Mouse (Mus musculus) inflammation-experienced regulatory T-cells, adult 6 months (primary cell): ENCODE measurements around the gene B4galt1. TPM values are rescaled to one million over a fixed set of nuclear protein-coding genes. Genes with fewer than 3 reads are reported as not detected.

ENCODE experiments used
- ATAC-seq: one replicate; pipeline ENCODE4 v1.8.0; 2017
- polyA plus RNA-seq, 3 experiments: library from polyadenylated mRNA; unstranded; fragments of 100-300 nt; shearing (Covaris generic); gene quantifications; one replicate each; pipeline ENCODE4 v1.2.1; 2017

Gene B4galt1
- polyA plus RNA-seq, 3 experiments from 2014 or later = 47.2 to 79.0 (median 56.0) TPM

DNA sequence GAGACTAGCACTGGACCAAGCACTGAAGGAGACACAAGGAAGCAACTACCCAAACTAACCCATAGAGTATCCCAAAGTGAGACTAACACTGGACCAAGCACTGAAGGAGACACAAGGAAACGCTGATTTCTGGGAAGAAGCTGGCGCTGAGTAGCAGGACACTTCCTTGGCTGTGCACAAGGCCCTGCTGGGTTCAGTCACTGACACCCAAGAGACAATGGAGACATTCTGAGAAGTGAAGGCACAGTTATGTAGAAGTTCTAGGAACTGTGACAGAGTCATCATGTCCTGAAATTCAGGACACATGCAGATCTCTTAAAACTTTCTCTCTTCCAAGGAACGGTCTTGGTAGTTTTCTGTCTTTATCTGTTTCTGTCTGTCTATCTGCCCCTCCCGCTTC lies 16.4 kb upstream of the B4galt1 start:
- no peak for ATAC-seq

DNA sequence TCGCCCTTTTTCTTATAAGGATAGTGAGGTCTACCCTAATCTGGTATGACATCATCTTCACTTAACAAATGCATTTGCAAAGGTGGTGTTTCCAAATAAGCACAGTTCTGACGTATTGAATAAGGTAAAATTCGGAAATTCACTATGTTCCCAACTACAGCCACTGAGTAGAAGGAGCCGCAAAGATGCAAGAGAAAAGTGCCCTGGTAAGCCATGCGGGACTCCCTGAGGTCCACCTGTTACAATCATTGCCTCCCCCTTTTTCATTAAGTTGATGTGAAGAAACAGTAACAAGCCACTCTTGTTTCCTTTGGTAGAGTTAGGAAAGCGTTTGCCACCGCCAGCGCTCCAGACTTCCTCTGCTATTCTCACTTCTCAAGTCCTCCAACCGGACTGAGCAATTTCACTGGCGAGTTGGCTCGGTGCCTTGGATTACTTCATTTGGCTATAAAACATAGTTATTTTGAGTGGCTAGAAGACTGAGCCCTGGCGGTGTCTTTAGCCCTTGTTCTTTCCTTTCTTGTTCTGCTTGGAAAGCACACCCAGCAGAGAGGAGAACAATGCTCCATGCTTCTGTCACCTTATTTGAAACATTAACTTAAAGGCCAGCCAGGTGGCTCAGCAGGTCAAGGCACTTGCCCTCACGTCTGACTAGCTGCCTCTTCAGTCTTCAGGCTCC lies 14.9 kb upstream of the B4galt1 start:
- ATAC-seq = no peak

DNA sequence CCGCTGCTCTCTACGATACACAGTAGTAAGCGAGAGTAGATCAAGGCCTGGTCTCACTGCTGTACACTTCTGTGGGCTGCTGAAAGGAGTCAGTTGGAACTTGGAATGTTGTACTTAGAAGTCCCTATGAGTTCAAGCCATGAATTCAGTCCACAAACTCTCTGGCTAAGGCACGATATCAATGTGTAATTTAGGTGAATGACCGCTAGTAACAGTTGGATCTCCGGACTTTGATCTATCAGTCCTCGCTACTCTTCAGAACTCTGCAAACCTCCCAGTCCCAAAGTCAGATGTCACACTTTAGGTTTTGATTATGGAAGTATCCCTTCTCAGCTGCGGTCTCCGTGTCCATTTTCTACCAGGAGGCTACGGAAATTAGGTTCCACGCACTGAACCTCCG lies 10.6 kb upstream of the B4galt1 start:
- ATAC-seq = no peak

DNA sequence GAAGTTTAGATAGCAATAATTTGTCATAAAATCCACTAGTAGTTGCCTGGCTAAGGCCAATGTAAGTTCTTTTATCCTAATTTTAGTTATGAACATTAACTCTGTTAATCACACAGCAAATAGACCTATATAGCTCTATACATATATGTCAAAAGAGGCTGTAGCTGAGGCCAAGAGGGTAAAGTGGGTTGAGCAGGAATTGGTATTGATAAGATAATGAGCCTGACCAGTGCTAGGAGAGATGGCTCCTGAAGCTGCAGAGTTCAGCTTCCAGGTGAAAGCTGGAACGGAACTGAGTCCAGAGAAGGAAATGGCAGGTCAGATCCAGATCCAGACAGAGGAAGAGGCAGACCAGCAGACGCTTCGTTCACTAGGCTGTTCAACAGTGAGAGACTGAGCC lies 9.5 kb upstream of the B4galt1 start:
- no peak for ATAC-seq

DNA sequence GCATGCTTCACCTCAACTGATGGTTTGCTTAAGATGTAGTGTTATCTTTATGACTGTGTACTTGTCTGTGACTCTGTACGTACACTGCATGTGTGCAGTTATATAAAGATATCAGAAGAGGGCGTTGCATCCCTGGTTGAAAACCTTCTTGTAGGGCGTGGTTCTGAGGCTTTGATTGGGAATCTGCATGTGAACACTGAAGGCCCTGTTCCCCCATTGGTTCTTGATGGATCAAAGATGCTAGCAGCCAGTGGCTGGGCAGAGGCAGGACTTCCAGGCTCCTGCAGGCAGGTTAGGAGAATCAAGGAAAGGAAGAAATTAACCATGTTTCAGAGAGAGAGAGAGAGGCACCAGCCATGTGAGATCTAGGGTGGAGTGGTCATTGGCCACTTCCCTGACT lies 7.3 kb upstream of the B4galt1 start:
- no peak for ATAC-seq

DNA sequence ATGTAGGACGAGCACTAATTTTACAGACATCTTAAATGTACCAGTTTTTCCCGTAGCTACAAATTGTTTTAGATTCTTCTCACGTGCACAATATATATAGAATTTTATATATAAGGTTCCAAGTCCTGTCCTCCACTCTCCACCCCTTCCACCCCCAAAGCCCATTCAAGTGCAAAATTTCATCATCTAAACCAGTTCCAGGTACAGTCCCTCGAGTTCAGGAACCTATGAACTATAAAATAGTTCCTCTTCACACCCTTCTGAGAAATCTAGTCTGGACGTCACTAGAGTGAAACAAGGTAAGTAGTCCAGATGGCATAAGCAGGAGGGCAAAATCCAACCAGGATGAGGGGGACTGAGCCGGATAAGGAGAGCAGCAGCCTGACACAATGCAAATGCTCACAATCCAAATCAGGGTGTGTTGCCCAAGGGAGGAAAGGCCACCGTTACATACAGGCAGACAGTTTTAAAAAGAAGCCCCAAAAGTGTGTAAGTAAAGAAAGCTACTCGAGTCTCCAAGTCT lies 4.1 kb upstream of the B4galt1 start:
- no peak for ATAC-seq

DNA sequence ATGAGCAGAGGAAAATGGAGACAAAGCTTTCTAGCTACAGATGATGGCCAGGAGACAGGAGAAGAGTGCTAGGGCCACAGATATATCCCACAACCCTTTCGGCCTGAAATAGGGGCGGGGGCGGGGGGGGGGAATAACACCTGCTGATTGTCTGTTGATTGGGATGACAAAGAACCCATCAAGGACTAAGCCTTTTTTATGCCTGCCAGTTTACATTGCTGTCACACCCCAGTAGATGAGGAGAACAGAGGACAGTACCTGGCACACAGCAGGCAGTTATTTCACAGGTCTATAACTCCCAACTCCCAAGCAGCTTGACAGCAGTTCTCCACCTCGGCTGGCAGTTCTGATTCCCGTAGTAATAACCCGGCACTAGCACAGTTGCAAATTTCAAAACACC lies 2.8 kb upstream of the B4galt1 start:
- no peak for ATAC-seq

DNA sequence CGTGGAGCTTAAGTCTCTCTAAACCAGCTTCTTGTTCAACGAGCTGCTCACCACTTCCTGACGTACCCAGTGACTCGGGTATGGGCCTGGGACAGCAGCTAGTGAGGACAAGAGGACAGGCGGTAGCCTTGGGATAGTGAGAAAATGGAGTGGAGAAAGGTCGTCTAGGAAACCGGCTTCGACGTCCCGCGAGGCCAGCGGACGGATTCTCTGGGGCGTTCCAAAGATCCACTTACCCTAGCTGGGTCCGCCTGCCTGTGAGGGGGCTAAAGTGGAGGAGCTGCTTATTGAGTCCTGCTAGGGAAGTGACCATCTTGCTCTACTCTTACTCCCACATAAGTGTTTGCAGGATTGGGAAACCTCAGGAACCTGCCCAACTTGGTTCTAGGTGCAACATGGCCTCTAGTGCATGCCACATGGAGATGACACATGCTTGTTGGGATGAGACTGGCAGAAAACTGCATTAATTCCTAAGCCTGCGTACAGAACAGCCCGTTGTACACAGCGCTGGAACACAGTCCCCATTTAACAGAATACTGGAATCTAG lies 655 bp upstream of the B4galt1 start:
- ATAC-seq = no peak

DNA sequence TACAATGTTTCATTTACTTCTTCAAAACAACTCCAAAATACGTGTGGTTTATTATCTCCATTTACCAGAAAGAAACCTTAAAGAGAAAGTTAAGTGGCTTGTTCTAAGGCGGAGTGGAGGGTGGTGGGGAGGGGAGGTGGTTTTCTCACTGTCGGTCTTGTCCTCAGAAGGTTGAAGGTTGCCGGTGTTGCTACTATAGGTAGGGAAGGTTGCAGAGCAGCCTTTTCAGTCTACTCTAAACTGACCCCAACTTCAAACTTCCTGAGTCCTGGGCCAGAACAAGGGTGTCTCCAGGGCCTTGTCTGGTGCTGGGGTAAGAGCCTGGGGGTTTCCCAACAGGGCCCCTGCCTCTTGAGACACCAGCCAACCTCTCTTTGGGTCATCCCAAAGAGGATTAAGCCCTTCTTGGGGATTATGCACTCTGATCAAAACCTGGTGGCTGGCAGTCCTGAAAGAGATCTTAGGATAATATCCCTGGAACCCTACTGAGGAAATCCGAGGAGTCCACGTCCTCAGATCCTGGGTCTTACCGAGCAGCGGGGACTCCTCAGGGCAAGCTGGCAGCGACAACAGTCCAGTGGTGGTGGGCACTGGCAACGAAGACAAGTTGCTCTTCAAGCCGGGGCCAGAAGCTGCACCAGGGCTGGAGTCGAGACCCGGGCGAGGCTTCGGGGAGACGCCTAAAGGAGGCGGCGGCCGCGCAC lies 792 bp downstream of the B4galt1 start:
- ATAC-seq = no peak

DNA sequence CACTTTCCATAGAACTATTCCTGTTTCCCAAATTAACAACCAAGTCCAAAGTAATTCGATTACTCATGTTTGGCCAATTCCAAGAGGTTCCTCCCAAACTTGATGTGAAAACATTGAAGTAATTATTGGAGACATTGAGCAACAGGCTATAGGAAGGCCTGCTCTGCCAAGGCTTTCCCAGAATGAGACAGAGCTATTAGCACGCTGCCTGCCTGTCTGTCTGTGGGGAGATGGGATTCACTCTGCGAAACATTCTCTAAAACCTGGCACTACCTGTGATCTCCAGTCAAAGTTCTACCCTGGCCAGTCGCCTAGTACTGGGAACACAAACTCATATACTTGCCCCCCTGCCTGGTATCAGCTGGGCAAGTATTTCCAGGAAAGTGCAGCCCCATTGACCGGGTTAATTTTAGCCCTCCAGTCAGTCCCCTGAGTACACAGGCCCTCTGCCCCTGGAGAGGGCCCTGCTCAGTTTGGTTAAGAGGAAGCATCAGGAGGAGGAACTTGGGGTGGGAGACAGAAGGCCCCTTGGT lies 1.5 kb downstream of the B4galt1 start:
- ATAC-seq = no peak

DNA sequence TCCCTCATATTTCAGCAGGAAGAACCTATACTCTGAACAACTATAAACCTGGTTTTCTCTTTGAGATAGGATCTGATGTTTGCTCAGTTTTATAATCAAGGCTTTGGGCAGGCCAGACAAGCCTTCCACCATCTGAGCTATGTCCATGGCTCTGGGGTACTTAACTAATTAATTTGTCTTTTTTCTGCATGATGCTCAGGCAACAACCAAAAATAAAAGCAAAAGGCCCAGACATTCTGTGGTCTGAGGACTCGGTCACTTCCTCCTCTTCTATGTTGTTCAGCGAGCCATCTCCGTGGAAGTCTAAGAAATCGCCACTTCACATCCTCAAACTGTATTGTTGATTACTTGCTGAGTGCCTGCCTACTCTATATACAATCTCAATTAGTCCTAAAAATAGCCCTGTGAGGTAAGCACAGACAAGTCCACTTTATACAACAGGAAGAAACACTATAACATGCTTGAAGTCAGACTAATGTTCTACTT lies 2.0 kb downstream of the B4galt1 start:
- no peak for ATAC-seq

DNA sequence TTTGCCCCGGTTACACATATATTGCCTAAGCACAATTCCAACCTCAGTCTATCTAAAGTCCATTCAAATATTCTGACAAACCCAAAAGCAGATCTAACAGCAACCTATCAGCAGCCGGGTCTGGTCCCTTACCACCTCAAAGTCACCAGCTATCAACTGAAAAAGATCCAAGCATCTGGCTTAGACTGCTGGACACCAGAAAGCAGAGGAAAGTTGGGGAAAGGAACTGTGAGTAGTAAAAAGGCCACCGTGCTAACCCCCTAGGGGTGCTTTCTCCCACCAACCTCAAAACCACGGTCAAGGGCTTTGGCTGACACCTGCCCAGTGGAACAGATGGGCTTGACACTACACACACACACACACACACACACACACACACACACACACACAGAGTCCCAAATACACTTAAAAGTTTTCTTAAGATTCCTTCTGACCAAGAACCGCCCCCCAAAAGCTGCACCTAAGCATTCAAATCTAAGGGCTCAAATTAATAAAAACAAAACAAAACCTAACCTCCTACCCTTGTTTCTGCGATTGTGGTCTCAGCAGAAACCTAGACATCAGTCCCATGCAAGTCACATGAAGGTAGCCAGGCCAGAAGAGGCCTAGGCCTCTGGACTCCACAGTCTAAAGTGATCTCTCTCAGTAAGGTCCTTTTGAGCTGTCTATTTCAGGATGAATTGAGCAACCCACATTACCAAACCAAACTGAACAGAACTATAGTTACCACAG lies 2.6 kb downstream of the B4galt1 start:
- no peak for ATAC-seq

DNA sequence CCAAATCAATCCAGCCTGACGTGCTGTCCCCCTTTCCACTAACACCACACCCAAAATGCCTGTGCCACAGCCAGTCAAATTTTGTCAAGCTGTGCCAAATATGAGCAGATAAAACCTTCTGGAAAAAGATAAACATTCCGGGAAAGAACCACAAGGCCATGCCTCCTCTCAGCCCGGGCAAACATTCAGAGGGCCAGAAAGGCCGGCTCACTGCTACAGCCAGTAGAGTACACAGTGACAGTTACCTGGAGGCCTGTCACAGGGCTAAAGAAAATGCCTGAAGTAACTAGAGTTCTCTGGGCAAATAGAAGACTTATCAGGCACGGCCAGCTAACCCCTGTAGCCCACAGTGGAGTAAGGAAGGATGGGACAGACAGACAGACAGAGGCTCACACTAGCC lies 3.2 kb downstream of the B4galt1 start:
- ATAC-seq = no peak

DNA sequence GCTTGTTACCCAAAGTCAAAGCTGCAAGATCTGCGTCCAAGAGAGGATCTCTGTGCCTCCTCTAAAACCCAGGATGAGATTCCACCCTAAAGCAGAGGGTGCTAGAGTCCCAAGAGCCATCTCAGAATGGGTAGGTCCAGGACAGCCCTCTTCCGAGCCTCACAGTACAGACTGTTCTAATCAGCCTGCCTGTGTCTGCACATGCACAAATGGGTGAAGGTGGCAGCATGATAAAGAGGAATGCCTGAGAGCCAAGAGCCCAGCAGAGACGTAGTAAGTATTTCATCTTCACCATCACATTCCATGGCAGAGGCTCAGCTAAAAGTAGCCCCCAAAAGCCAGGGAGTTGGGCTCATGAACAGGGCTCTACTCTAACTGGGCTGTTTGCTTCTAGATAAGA lies 4.3 kb downstream of the B4galt1 start:
- ATAC-seq = no peak

DNA sequence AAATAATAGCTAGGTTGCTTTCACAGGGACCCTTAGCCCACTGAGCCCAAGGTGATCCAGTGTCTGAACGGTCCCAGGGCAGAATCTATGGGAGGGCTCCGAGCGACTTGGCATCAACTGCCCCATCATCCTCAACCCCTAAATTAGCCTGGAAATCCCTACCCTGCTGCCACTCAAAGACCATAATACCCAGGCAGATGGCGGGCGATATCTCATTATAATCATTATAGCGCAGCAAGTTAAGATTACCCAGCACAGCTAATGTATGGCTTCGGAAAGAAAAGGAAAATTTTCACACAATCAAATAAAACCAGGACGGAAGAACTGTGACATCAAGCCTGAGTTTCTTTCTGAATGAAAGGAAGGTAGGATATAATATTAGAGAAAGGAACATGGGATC lies 5.6 kb downstream of the B4galt1 start:
- ATAC-seq = no peak

DNA sequence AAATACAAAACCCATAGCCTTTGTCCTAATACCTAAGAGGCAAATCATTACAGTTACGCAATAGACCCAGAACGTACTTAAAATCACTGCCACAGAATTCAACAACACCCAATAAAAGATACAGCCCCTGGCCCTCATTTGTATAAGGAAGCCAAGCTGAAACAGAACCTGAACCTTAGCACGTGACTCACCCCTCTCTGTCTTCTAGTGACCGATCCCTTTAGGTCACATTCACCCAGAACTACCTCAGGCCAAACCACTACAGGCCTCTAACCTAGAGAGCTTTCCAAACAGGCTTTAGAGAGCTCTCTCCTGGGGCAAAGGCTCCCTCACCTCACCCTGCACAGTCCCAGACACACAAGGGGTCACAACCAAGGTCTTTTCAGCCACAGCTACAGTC lies 6.6 kb downstream of the B4galt1 start:
- ATAC-seq = no peak

DNA sequence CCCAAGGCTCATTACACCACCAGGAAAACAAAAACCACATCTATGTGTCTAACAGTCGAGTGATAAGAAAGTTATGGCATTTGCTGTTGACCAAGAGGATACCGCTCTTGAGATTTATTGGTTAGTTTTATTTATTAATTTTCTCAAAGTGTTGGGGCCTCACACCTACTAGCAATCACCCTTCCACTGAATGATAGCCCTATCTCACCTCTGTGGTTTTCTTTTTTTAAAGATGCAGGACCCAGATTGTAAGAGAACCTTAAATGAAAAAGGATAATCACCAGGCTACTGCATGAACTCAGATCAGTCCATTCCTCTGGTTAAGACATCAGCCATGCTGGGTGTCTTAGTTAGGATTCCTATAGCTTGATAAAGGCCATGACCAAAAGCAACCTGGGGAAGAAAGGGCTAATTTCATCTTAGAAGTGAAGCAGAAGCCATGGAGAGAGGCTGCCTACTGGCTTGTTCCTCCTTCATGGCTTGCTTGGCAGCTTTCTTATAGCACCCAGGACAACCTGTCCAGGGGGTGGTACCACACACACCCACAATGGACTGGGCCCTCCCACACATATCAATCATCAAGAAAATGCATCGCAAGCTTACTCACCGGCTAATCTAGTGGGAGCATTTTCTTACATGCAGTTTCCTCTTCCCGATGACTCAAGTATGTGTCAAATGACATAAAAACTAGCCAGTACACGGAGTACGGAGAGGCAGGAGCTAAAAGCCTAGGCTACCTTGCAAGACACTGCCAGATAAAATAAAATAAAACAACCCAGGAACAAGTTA lies 7.5 kb downstream of the B4galt1 start:
- no peak for ATAC-seq

DNA sequence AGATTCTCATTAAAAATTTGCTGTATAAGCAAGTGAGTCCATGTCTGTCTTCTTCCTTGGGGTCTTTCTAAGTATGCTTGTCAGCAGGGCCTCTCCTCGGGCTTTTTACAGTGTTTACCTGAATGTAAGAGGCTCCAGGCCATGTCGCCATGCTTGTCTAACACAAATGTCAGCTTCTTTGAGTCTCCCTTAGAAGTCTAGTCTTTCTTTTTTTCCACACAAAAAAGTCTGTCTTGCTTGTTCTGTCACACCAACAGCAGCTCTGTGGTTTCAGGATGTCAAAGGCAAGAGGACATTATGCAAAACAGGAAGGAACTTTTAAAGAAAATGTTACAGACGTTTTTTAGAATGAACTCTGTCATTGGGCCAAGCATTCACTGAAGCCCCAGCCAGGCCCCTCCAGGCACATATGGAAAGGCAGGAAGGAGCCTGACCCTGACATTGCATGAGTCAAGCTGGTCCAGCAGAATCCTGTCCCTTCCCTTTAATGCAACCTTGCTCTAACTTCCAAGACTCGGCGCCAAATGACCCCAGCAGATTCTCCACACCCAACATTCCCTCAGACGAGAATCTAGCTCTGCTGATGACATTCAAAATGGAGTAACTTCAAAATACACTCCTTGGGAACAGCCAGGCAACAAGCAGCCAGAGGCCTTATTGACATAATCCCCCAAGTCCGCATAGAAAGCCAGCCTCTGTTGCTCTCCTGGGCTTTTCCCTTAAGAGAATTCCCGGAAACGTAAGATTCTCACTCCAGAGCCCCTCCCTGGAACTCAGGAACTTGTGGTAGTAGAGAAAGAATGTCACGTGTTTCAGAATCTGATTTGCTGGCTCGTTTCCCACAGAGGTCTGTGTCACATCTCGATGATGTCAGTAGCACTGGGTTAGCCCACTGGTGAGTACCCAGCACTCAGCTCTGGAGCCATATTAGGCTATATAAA lies 8.7 kb downstream of the B4galt1 start:
- peak; percentile 68 for ATAC-seq

DNA sequence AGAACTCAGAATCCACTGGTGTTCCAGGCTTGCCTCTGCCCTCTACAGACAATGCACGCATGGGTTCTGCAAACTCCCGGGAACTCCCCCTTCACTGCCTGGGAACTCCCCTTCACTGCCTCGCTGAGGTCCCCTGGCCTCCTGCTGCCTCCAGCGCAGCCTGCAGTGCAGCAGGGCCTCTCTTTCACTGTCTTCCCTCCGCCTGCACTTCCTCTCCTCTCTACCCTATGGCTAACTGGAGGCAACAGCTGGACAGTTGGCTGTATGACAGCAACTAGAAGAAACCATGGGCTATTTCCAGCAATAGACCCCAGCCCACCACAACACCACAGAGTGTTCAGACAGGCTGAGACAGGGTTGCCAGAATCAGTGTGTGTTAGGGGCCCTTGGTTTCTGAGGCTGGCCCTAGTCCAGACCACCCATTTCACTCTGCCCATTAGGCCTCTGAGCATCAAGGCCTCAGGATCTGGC lies 9.5 kb downstream of the B4galt1 start:
- ATAC-seq = peak; percentile 72

DNA sequence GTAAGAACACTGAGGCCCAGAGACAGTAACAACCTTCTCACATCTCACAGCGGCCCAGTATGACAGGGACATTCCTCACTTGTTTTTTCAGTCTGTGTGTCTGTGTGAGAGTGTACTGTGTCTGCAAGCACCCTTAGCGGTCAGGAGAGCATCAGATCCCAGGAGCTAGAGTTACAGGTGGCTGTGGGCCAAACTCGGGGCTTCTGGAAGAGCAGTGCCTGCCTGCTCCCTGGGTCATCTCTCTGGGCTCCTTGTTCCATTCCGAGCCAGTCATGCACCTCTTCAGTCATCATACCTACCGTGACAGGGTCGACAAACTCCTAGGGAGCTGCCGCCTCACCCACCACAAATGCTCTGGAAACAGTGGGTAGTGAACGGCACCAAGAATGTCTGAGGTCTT lies 10.1 kb downstream of the B4galt1 start:
- peak; percentile 3 for ATAC-seq

DNA sequence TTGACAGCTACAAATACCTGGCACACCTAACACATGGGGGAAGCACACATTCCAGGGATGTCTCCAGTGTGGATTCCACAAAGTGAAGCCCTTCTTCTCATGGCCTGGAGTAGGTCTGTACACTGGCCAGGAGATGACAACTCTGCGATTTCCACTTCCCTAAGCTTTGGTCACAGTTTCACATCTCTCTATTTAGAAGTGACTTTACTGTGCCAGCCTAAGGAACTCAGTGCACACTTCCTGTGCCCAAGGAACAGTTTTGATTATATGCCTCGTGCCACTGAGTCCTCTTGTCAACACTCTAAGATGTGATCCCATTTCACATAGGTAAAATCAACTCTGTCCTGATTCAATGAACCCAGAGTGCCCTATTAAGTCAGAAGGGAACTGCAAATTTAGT lies 13.4 kb downstream of the B4galt1 start:
- ATAC-seq = no peak
